Mouse (Mus musculus) small intestine, adult 2 months (tissue): Measurements from ENCODE around the gene Ube2j1.

Source experiments
- CTCF ChIP-seq: fragments of 200-500 bp; IDR thresholded peaks from 2 replicates; pipeline ENCODE4 v1.5.1; 2012; ENCODE audit warnings: low read depth, mild to moderate bottlenecking, control low read depth, inconsistent platforms, low read length, moderate library complexity, mixed read lengths; ENCODE audit not compliant: insufficient replicate concordance, insufficient read length; ENCODE audit errors: extremely low read depth
- POLR2A ChIP-seq: fragments of 200-500 bp; IDR thresholded peaks from 2 replicates; pipeline ENCODE4 v1.6.1; 2012; ENCODE audit warnings: low read depth, mild to moderate bottlenecking, control low read depth, inconsistent platforms, low read length, moderate library complexity

DNA sequence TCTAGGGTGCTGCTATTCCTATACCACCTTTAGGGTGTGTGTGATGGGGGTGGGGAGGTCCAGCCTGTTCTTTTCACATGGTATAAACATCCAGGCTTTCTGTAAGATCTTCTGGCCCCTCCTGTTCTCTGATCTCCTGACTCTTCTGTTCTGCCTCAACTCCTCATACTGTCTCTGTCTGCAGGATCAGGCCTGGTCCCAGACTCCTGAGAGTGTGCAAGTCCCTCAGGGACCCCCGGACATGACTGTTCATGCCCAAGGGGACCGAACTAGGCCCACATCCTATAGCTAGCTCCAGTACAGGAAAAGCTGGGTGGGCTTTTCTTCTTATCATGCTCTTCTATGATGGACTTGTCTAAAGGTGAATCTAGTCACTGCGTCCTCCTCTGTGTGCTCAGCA, 36.1 kb downstream of the Ube2j1 start:
- TF ChIP-seq CTCF (no peak), POLR2A (no peak)
